Mouse (Mus musculus) heart, postnatal 4 days (tissue): Measurements from ENCODE around the gene Gm15294. TPM values are rescaled to one million over a fixed set of nuclear protein-coding genes. Genes with fewer than 3 reads are reported as not detected.

ENCODE experiments used
- DNase-seq: peaks from one replicate; pipeline ENCODE4 v3.0.0; 2021
- total RNA-seq, 2 experiments: library from RNA; stranded (reverse); gene quantifications; 2 replicates each; pipeline ENCODE4 v1.2.3; 2021

The Gm15294 gene
- total RNA-seq: not detected

- no peak for DNase-seq
Observed at GRCm38 (mm10) chrX:141875135-141875534, at the start of gene Gm15294. Gm15294 (minus strand) TSS chrX:141875235.

DNA sequence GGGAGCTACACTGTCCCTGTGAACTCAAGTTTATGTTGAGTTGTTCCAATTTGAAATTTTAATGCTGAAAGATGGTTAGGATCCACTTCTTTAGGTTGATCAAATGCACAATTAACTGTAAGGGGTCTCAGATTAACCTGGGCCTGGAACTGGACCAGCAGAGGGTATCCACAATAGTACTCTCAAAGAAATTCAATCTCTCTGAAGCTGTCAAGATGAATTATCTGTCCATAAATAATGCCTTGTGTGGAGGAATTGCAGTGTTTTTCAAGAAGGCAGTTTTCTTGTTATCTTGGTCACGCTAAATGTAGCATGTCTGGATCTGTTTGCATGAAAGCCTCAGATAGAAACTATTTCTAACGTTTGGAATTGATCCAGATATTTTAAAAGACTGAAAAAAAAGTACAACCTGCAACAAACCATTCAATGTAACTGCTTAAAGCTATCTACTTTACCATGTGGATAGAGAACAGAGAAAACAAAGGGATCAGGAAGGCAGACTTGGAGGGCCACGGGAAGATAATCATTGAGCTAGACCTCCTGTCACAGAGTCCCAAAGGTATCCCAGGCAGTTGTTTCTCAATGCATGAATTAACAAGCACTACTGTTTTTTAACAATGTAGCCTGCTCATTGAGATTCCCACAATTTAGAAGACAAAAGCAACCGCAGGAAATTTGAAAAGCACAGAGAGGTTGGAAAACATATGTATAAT is 9.5 kb upstream of the Gm15294 start:
- DNase-seq: no peak

DNA sequence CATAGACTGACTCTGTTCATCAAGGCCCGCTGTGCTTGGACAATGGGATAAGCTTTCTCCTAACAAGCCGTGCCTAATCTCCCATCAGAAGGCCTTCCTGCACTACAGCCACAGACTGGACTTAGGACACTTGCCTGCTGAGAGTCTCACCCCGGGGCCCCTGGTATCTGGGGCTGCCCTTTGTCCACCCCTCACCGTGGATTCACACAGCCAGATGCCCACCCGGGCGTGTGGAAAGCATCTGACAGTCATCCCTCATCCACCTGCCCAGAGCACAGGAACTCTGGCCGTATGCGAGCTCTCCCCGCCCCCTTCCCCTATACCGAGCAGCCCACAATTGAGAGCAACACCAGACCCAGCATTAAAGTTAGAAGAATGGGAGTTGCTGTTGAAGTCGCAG is 1.0 kb downstream of the Gm15294 start:
- no peak for DNase-seq

DNA sequence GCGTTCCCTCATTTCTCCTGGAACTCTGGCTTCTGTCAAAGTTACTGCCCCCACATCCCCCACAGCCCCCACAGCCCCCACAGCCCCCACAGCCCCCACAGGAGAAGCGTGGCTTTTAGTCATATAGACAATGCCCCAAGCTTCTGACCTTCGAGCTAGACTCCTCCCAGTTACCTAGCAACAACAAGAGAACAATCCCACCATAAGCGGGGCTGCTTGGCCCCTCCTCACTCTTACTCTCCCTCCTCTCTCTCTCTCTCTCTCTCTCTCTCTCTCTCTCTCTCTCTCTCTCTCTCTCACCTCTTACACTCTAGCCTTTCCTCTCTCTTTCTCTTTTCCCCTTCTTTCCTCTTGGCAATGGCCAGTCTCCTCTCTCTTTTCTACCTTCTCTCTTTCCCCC is 1.4 kb downstream of the Gm15294 start:
- DNase-seq: no peak

- DNase-seq: no peak
Observed at GRCm38 (mm10) chrX:141855684-141856396, 19.2 kb downstream of the Gm15294 start.

Other genes starting within 250 kb of the Gm15294 start
- gene Irs4, start 150.0 kb downstream of the Gm15294 start, total RNA-seq: under 1 TPM; 0.07 to 0.32 TPM